Mouse (Mus musculus): Measurements from ENCODE around the gene Atp6v0d1. TPM values are rescaled to one million over a fixed set of nuclear protein-coding genes. Genes with fewer than 3 reads are reported as not detected.
"Not testable (repeated sequence)": the region's sequence is repeated elsewhere in the genome, so short reads cannot be mapped to it uniquely, and the experiment has no call there.

Atp6v0d1 gene
- polyA plus RNA-seq, 1 experiment from 2014 or later: 64.5 TPM

GRCm38 (mm10) chr8:105607062-105607461 lies 41.2 kb upstream of the Atp6v0d1 start:
- Histone ChIP-seq H3K27me3 (ENCODE audit: control insufficient read depth, insufficient read depth, low read length) (no peaks in the 10 kb centered on the region), H3K4me3 (ENCODE audit: control insufficient read depth in 1 of 2, insufficient read depth in 1 of 2, low read depth in 1 of 2, low read length in 2 of 2) (peak overlapping the region; percentile 88 to 97), H3K9ac (ENCODE audit: low read length) (peak overlapping the region; percentile 96), H3K9me3 (ENCODE audit: control insufficient read depth, low read length) (no peaks in the 10 kb centered on the region), H3K27ac (replicated peaks in 1 of 2; ENCODE audit: control insufficient read depth in 1 of 2, insufficient read depth in 1 of 2, low read depth in 2 of 2, low read length in 2 of 2) (peak overlapping the region; percentile 89 to 92), H3K36me3 (ENCODE audit: control insufficient read depth, insufficient read depth, low read length) (peaks cover 6% of the 10 kb centered on the region), H3K4me2 (ENCODE audit: low read length) (peak overlapping the region; percentile 89), H3K4me1 (ENCODE audit: control insufficient read depth in 2 of 2, insufficient read depth in 2 of 2, low read length in 2 of 2) (peaks cover 14 to 23% of the 10 kb centered on the region in 2 experiments)
- no peak for ATAC-seq (ENCODE audit: insufficient number of reproducible peaks, insufficient read depth, low FRiP score, low read depth)
- WGBS: 4% methylated on average over 10 of the region's 10 CpGs

- peak; percentile 59 for ATAC-seq (ENCODE audit: insufficient number of reproducible peaks, insufficient read depth, low FRiP score, low read depth)
- Histone ChIP-seq H3K4me3 (ENCODE audit: control insufficient read depth in 1 of 2, insufficient read depth in 1 of 2, low read depth in 1 of 2, low read length in 2 of 2) (peak overlapping the region; percentile 88 to 97), H3K4me1 (ENCODE audit: control insufficient read depth in 2 of 2, insufficient read depth in 2 of 2, low read length in 2 of 2) (peaks cover 14 to 23% of the 10 kb centered on the region in 2 experiments), H3K27ac (replicated peaks in 1 of 2; ENCODE audit: control insufficient read depth in 1 of 2, insufficient read depth in 1 of 2, low read depth in 2 of 2, low read length in 2 of 2) (peak overlapping the region; percentile 89 to 92), H3K36me3 (ENCODE audit: control insufficient read depth, insufficient read depth, low read length) (peaks cover 4% of the 10 kb centered on the region), H3K4me2 (ENCODE audit: low read length) (peak overlapping the region; percentile 89), H3K9ac (ENCODE audit: low read length) (peak overlapping the region; percentile 96), H3K9me3 (ENCODE audit: control insufficient read depth, low read length) (no peaks in the 10 kb centered on the region), H3K27me3 (ENCODE audit: control insufficient read depth, insufficient read depth, low read length) (no peaks in the 10 kb centered on the region)
- 2% methylated on average over 30 of the region's 30 CpGs for WGBS
These were observed 40.6 kb upstream of the Atp6v0d1 start for GRCm38 (mm10) chr8:105606189-105607023.

- H3K4me2 ChIP-seq (ENCODE audit: low read length): peak overlapping the region; percentile 89
- ATAC-seq (ENCODE audit: insufficient number of reproducible peaks, insufficient read depth, low FRiP score, low read depth): peak; percentile 41
- H3K9me3 ChIP-seq (ENCODE audit: control insufficient read depth, low read length): no peaks in the 10 kb centered on the region
- H3K4me1 ChIP-seq (ENCODE audit: control insufficient read depth in 2 of 2, insufficient read depth in 2 of 2, low read length in 2 of 2): peaks cover 14 to 23% of the 10 kb centered on the region in 2 experiments
- H3K9ac ChIP-seq (ENCODE audit: low read length): peak overlapping the region; percentile 96
- peak overlapping the region; percentile 89 to 92 for H3K27ac ChIP-seq (replicated peaks in 1 of 2; ENCODE audit: control insufficient read depth in 1 of 2, insufficient read depth in 1 of 2, low read depth in 2 of 2, low read length in 2 of 2)
- no peaks in the 10 kb centered on the region; the same call in 1 of the 2 replicates for H3K36me3 ChIP-seq (ENCODE audit: control insufficient read depth, insufficient read depth, low read length)
- no peaks in the 10 kb centered on the region for H3K27me3 ChIP-seq (ENCODE audit: control insufficient read depth, insufficient read depth, low read length)
- H3K4me3 ChIP-seq (ENCODE audit: control insufficient read depth in 1 of 2, insufficient read depth in 1 of 2, low read depth in 1 of 2, low read length in 2 of 2): peak overlapping the region; percentile 88 to 97
- WGBS: under 1% methylated on average over 39 of the region's 39 CpGs
These were observed 39.8 kb upstream of the Atp6v0d1 start for GRCm38 (mm10) chr8:105605491-105606188.

DNA sequence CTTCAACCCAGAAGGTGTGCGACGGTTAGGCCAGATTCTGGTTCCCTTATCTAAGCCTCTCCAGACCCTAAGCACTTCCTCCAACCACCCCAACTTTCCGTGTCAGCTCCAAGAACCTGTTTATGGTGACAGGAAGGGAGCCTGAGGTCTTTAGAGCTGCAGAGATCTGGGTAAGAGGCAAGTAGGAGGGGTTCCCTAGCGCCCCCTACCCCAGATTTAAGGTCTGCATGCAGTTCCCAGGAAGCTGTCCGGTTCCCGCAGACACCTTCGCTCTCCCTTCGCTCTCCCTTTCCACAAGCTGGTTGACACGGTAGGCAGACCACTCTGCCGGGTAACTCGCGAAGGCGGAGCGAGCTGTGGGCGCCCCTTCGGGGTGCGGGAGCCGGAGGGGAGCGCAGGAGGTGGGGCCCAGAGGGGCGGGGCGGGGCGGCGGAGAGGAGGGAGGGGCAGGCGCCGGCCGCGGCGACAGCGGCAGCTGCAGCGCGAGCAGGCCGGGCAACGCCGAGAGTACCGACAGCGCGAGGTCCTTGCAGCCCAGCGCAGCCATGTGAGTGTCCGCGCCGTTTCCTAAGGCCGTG lies 39.0 kb upstream of the Atp6v0d1 start, which contains the start of gene Ripor1:
TSS of gene Ripor1 (plus strand) at position 452 of the 578 bp plus-strand sequence.
- H3K4me2 ChIP-seq (ENCODE audit: low read length): peak within 1 kb of the TSS; percentile 89
- H3K9me3 ChIP-seq (ENCODE audit: control insufficient read depth, low read length): no peaks in the 10 kb centered on the region
- peak within 1 kb of the TSS; percentile 89 to 92 for H3K27ac ChIP-seq (replicated peaks in 1 of 2; ENCODE audit: control insufficient read depth in 1 of 2, insufficient read depth in 1 of 2, low read depth in 2 of 2, low read length in 2 of 2)
- H3K36me3 ChIP-seq (ENCODE audit: control insufficient read depth, insufficient read depth, low read length): no peaks in the 10 kb centered on the region
- H3K4me1 ChIP-seq (ENCODE audit: control insufficient read depth in 2 of 2, insufficient read depth in 2 of 2, low read length in 2 of 2): peaks cover 14 to 23% of the 10 kb centered on the region in 2 experiments
- peak; percentile 73 for ATAC-seq (ENCODE audit: insufficient number of reproducible peaks, insufficient read depth, low FRiP score, low read depth)
- 0% methylated on average over 25 of the region's 42 CpGs for WGBS
- H3K27me3 ChIP-seq (ENCODE audit: control insufficient read depth, insufficient read depth, low read length): no peaks in the 10 kb centered on the region
- peak within 1 kb of the TSS; percentile 96 for H3K9ac ChIP-seq (ENCODE audit: low read length)
- H3K4me3 ChIP-seq (ENCODE audit: control insufficient read depth in 1 of 2, insufficient read depth in 1 of 2, low read depth in 1 of 2, low read length in 2 of 2): peak within 1 kb of the TSS; percentile 88 to 97

DNA sequence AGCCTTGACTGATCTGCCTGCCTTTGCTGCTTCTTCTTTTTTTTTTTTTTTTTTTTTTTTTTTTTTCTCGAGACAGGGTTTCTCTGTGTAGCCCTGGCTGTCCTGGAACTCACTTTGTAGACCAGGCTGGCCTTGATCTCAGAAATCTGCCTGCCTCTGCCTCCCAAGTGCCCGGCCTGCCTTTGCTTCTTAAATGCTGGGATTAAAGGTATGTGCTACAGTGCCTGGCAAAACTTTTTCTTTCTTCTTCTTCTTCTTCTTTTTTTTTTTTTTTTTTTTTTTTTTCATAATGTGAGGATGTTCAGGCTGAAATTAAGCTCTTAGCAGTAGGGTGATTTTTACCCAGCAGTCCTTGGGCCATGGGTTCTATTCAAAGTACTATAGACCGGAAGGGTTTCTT lies 36.7 kb upstream of the Atp6v0d1 start:
- H3K4me3 ChIP-seq (ENCODE audit: control insufficient read depth in 1 of 2, insufficient read depth in 1 of 2, low read depth in 1 of 2, low read length in 2 of 2); H3K9me3 ChIP-seq (ENCODE audit: control insufficient read depth, low read length); H3K27ac ChIP-seq (replicated peaks in 1 of 2; ENCODE audit: control insufficient read depth in 1 of 2, insufficient read depth in 1 of 2, low read depth in 2 of 2, low read length in 2 of 2); H3K27me3 ChIP-seq (ENCODE audit: control insufficient read depth, insufficient read depth, low read length); ATAC-seq (ENCODE audit: insufficient number of reproducible peaks, insufficient read depth, low FRiP score, low read depth); H3K9ac ChIP-seq (ENCODE audit: low read length); H3K36me3 ChIP-seq (ENCODE audit: control insufficient read depth, insufficient read depth, low read length); H3K4me2 ChIP-seq (ENCODE audit: low read length): not testable (repeated sequence)
- H3K4me1 ChIP-seq (ENCODE audit: control insufficient read depth in 2 of 2, insufficient read depth in 2 of 2, low read length in 2 of 2): peaks cover 11 to 12% of the 10 kb centered on the region in 2 experiments
- 86% methylated on average over 3 of the region's 3 CpGs for WGBS

DNA sequence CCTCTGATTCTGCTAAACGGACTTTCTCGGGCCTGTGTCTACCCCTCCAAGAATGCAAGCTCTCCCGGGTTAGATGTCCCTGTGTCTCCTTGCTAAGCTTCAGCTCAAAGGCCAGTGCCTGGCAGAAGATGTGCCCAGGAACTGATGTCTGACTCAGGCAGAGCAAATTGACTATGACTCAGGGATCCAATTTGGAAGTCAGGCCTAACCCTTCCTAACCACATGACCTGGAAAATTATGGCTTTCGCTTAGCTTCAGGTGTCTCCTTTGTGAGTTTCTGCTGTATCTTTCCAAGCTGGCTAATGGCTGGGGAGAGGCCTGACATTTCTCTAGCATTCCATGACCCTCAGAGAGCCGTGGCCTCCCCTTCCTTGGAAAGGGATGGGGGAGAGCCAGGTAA lies 35.5 kb upstream of the Atp6v0d1 start:
- ATAC-seq (ENCODE audit: insufficient number of reproducible peaks, insufficient read depth, low FRiP score, low read depth): no peak
- no peaks in the 10 kb centered on the region for H3K9me3 ChIP-seq (ENCODE audit: control insufficient read depth, low read length)
- peaks cover 8 to 9% of the 10 kb centered on the region in 2 experiments for H3K4me1 ChIP-seq (ENCODE audit: control insufficient read depth in 2 of 2, insufficient read depth in 2 of 2, low read length in 2 of 2)
- no peak overlapping the region for H3K27ac ChIP-seq (replicated peaks in 1 of 2; ENCODE audit: control insufficient read depth in 1 of 2, insufficient read depth in 1 of 2, low read depth in 2 of 2, low read length in 2 of 2)
- WGBS: 66% methylated on average over 5 of the region's 5 CpGs
- H3K36me3 ChIP-seq (ENCODE audit: control insufficient read depth, insufficient read depth, low read length): no peaks in the 10 kb centered on the region
- no peak overlapping the region for H3K4me2 ChIP-seq (ENCODE audit: low read length)
- no peaks in the 10 kb centered on the region for H3K27me3 ChIP-seq (ENCODE audit: control insufficient read depth, insufficient read depth, low read length)
- H3K9ac ChIP-seq (ENCODE audit: low read length): no peak overlapping the region
- H3K4me3 ChIP-seq (ENCODE audit: control insufficient read depth in 1 of 2, insufficient read depth in 1 of 2, low read depth in 1 of 2, low read length in 2 of 2): no peak overlapping the region

DNA sequence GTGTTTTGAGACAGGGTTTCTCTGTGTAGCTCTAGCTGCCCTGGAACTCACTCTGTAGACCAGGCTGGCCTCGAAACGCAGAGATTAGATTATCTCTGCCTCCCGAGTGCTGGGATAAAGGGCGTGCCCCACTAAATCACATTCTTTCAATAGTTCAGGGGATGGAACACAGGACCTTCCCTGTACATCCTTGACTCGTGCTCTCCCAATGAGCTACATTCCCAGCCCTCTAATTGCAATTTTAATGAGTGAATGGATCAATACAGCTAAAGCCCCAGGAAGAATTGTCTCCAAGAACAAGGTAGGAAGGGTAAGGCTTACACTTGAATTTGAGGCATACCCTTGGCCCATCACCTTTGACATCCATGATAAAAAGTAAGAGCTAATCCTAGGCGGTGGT lies 32.9 kb upstream of the Atp6v0d1 start:
- no peak overlapping the region for H3K27ac ChIP-seq (replicated peaks in 1 of 2; ENCODE audit: control insufficient read depth in 1 of 2, insufficient read depth in 1 of 2, low read depth in 2 of 2, low read length in 2 of 2)
- H3K9me3 ChIP-seq (ENCODE audit: control insufficient read depth, low read length): no peaks in the 10 kb centered on the region
- no peaks in the 10 kb centered on the region for H3K36me3 ChIP-seq (ENCODE audit: control insufficient read depth, insufficient read depth, low read length)
- H3K4me2 ChIP-seq (ENCODE audit: low read length): no peak overlapping the region
- no peaks in the 10 kb centered on the region for H3K27me3 ChIP-seq (ENCODE audit: control insufficient read depth, insufficient read depth, low read length)
- no peak overlapping the region for H3K4me3 ChIP-seq (ENCODE audit: control insufficient read depth in 1 of 2, insufficient read depth in 1 of 2, low read depth in 1 of 2, low read length in 2 of 2)
- WGBS: 58% methylated on average over 6 of the region's 6 CpGs
- no peak for ATAC-seq (ENCODE audit: insufficient number of reproducible peaks, insufficient read depth, low FRiP score, low read depth)
- H3K4me1 ChIP-seq (ENCODE audit: control insufficient read depth in 2 of 2, insufficient read depth in 2 of 2, low read length in 2 of 2): peaks cover 8 to 18% of the 10 kb centered on the region in 2 experiments
- H3K9ac ChIP-seq (ENCODE audit: low read length): no peak overlapping the region

Measured in heart, embryonic 14.5 days (tissue).